ENCODE assay signal across 16 mouse cellular contexts in the genomic region with DNA sequence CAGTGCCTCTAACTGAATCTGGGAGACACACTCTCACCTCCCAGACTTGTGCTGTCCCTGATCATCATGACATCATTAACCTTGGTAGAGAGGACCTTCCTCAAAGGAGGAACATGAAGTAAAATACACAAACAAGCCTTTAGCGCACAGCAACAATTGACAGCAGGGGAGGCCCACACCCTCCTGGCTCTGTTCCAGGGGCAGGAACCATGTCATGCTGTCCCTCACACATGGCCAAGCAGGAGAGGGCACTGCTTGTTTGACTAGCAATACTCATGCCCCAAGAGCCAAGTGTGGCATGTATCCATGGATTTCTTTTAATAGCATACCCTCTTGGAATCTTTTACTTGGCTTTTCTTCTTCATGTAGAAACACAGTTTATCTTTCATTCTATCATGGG. TPM values are rescaled to one million over a fixed set of nuclear protein-coding genes. Genes with fewer than 3 reads are reported as not detected.
DNase-seq lines count a peak whose midpoint lies in the region.
"Had no signal": no experiment of that assay in that cellular context is flagged by ENCODE, and none has a peak within 500 bp of the region (broad histone marks: within the 10 kb centered on the region; RNA-seq: fewer than 3 reads in every experiment).

No protein-coding gene starts in this region.

- peak; percentile 19 for DNase-seq in adrenal gland, postnatal 10 days
- DNase-seq in adrenal gland, adult 18-20 months (ENCODE audit: low spot score in 2 of 2) = no peak
- DNase-seq in kidney, adult 9 months = peak; percentile 17
- DNase-seq in kidney, postnatal 14 days = no peak
- peak; percentile 11 for DNase-seq in ovary, adult 18-20 months (ENCODE audit: low spot score)
- DNase-seq in ovary, postnatal 14 days (ENCODE audit: low spot score) = no peak
- DNase-seq in lung, postnatal 4 days = peak; percentile 38 to 49
- DNase-seq in spleen, postnatal 36 days (ENCODE audit: low spot score in 2 of 2) = no peak
- DNase-seq: cerebellum, adult 9-11 months; gastrocnemius, postnatal 25 days; heart, postnatal 4 days; layer of hippocampus, postnatal 36 days; retina, postnatal 1 day; right cerebral cortex, postnatal 25 days; spleen, adult 18-20 months; thymus, postnatal 25 days had no signal

RNA-seq across cellular contexts. Expression of a gene that starts 22.7 kb away (rescaled TPM):
- total RNA-seq in adrenal gland, postnatal 10 days (2021) = 10 to 100 TPM in 1 of 2 experiments, 1 to 10 TPM in 1; 9.8 to 11.9 TPM
- 10 to 100 TPM in 1 of 2 experiments, 1 to 10 TPM in 1; 7.5 to 10.8 TPM for total RNA-seq in adrenal gland, adult 18-20 months (2021)

Comparison
In these comparisons a context has a peak if more than half of its experiments do, and no peak if none do; other contexts are left out.
1. DNase-seq: peak in adrenal gland, postnatal 10 days (single experiment), kidney, adult 9 months (single experiment), ovary, adult 18-20 months (single experiment) and lung, postnatal 4 days (2 of 2); none in adrenal gland, adult 18-20 months (0 of 2), kidney, postnatal 14 days (single experiment), ovary, postnatal 14 days (single experiment) and spleen, postnatal 36 days (0 of 2).